Mouse (Mus musculus): ENCODE results near the gene Atp5h.
"Not testable (repeated sequence)": the region's sequence is repeated elsewhere in the genome, so short reads cannot be mapped to it uniquely, and the experiment has no call there.

Gene Atp5h

GRCm38 (mm10) chr11:115419531-115420237 lies at the start of gene Atp5h, which contains the start of gene Kctd2:
Gene Atp5h, minus strand, starts transcription at chr11:115419962.
Gene Kctd2, plus strand, starts transcription at chr11:115420128.
- DNase-seq, result peak; percentile 96

DNA sequence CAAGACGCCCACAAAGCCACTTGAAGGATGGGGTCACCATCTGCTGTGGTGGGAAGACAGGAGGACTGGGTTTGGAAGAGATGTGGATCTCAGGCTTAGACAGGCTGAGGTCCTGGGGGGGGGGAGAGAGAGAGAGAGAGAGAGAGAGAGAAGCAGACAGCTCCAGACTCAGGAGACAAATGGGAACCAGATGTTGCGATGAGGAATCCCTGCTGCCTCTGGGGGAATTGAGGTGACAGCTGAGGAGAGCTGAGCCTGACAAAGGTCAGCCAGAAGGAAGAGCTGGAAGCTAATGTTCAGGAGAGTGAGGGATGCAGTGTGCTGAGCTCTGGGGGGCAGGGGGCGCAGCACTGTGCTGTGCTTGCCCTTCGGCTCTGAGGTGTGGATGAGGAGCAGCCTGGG lies 47.5 kb upstream of the Atp5h start:
- no peak for DNase-seq

GRCm38 (mm10) chr11:115464851-115465250 lies 45.1 kb upstream of the Atp5h start:
- no peak for DNase-seq

GRCm38 (mm10) chr11:115463397-115463796 lies 43.6 kb upstream of the Atp5h start:
- DNase-seq, result no peak

DNA sequence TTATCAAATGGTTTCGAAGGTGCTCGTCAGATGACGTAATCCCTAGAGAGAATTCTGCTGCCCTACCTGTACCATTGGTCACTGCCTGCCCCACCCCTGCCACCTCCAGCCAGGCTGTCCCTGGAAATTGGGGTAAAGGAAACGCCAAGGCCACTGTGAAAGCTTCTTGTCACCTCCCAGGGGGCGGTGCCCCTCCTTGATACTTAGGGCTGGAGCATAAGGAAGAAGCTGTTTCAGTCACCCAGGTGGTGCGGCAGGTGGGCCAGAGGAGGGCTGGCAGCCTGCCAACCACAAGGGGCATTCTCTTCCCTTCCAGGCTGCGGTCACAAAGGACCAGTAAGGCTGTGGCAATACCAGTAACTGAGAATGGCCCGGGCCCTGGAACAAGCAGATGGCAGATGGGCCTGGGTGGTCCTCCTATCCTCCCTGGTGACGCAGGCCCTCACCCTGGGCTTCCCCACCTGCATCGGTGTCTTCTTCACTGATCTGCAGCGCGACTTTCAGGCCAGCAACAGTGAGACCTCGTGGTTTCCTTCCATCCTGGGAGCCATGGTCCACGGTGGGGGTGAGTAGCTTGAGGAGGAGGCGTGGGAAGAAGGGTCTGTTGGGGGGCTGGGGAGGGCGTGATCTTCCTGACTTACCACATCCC lies 42.6 kb upstream of the Atp5h start, which contains the start of gene Slc16a5:
Slc16a5 (plus strand) TSS at position 232 of the 649 bp plus-strand sequence.
- DNase-seq, result no peak

DNA sequence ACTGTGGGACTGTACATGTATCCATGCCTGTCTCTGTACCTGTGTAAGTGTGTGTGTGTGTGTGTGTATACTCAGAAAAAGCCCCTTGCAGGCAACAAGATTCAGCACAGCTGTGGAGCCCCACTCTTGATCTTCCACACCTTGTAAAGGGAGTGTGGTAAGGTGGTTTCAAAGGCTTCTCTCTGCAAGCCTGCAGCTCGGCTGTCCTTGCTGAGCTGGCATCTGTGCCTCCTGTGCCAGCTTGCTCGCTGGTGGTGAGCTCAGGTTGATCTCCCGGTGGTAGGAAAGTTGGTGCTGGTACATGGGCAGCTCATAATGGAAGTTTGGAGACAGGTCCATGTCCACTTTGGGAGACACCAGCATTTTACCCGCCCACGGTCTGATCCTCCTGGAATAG lies 42.1 kb upstream of the Atp5h start:
- no peak for DNase-seq

- no peak for DNase-seq
Observed at GRCm38 (mm10) chr11:115460976-115461375, 41.2 kb upstream of the Atp5h start.

GRCm38 (mm10) chr11:115457405-115457804 lies 37.6 kb upstream of the Atp5h start:
- DNase-seq, result no peak

DNA sequence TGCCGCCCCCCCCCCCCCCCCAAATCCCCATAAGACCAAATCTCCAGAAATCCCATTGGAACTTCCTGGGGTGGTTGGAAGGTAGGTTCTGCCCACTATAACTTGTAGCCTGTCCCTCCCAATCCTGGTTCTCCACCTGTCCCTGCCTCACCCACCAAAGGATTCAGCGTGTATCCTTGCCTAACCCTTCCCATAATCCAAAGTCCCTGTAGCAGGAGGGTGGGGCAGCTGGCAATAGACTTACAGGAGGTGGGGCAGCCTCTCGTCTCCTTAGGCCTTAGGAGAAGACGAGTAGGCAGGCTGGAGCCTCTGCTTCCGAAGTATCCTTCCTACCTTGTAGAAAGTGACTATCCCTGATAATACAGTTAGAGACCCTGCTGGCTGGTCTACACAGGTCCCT lies 36.4 kb upstream of the Atp5h start:
- no peak for DNase-seq

GRCm38 (mm10) chr11:115455619-115456018 lies 35.9 kb upstream of the Atp5h start:
- DNase-seq, result no peak

- not testable (repeated sequence) for DNase-seq
Observed at GRCm38 (mm10) chr11:115454822-115455221, 35.1 kb upstream of the Atp5h start.

DNA sequence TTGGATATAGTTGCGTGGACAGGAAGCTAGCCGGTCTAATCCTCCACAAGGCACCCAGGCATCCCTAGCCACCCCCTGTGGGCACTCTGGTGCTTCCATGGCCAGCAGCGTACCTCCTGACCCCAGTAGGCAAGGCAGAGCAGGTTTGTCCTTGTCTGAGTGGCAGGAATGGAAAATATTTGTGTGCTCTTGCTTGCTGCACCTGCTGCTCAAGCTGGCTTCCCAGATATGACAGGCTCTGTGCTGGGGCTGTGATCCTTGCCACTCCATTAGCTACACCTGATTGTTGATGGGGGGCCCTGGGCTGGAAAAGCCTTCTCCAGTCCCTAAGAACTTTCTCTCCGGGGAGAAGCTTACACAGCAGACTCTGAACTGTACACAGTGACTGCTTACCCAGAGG lies 33.5 kb upstream of the Atp5h start:
- DNase-seq, result no peak

GRCm38 (mm10) chr11:115452281-115452860 lies 32.6 kb upstream of the Atp5h start:
- no peak for DNase-seq

- no peak for DNase-seq
Observed at GRCm38 (mm10) chr11:115451781-115452241, 32.0 kb upstream of the Atp5h start.

DNA sequence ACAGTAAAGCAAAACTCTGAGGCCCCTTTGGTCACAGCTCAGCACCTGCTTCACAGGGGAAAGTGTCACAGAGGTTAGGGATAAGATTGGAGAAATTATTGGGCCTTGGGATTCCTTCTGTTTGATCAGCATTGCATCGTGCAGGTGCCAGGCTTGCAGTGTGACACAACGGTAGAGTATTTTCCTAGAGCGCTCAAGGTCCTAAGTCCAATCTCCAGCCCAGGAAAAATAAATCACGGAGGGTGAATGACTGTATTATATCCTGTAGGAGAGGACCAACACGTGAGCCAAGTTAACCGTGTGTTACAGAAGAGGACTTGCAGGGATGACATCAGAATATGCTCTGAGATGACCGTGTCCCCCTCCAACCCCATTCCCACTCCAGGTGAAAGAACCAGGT lies 30.4 kb upstream of the Atp5h start:
- DNase-seq, result no peak

- DNase-seq, result no peak
Observed at GRCm38 (mm10) chr11:115448998-115449397, 29.2 kb upstream of the Atp5h start.

DNA sequence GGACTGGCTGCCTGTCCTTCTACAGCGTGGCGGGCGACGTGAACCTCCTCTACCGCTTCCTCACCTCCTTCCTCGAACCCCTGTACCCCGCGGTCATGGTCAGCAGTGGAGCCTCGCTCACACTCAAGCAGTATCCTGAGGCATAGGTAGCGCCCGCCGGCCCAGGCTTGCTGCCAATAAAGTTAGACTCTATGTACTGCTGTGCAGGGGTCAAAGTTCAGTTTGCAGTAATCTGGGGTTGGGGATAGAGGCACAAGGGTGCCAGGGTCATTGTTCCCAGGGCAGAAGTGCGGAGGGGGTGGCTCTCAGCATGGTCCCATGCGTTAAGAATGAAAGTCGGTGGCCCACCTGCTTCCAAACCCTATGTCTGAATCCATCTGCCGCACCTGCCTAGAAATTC lies 28.3 kb upstream of the Atp5h start:
- no peak for DNase-seq

DNA sequence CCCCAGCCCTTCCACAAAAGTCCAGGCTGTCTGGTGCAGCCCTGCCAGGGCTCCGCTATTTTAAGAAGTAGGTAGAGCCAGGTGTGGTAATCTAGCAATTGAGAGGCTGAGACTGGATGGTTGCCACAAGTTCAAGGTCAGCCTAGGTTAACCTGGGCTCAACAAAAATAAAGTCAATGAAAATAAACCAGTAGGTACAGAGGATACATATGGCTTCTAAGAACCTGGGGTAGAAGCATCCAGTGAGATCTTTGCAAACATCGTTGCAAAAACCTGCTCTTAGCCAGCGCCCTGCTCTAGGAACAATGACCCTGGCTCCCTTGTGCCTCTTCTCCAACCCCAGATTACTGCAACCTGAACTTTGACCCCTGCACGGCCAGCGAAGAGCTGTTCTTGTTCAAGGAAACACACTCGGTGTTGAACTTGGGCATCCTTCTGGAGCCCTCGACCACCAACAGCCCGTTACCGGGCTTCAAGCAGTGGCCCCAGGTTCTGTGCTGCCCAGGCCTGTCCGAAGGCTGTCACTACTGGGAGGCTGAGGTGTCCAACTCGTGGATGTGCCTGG lies 27.6 kb upstream of the Atp5h start:
- DNase-seq, result no peak

DNA sequence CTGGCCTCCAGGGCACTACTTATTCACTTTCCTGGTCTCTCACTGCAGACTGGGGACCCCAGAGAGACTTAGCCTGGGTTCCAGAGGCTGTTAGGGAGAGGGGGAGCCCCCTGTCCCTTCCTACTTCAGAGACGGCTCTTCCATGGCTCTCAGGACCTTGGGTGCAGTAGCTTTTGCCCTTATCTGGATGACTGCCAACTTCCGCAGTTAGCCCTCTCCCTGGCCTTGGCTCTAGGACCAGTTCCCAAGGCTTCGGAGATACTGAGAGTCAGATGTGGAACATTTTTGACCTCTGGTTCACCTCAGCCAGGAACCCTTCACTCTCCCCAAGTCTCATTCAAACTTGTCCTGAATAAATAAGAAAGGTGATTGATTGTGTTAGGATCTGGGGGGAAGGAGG lies 27.1 kb upstream of the Atp5h start:
- DNase-seq, result no peak

GRCm38 (mm10) chr11:115441417-115441816 lies 21.7 kb upstream of the Atp5h start:
- DNase-seq, result no peak

- DNase-seq, result no peak
Observed at GRCm38 (mm10) chr11:115439906-115440595, 20.3 kb upstream of the Atp5h start, which contains the start of gene Trim80. Gene Trim80, plus strand, starts transcription at chr11:115440545.

DNA sequence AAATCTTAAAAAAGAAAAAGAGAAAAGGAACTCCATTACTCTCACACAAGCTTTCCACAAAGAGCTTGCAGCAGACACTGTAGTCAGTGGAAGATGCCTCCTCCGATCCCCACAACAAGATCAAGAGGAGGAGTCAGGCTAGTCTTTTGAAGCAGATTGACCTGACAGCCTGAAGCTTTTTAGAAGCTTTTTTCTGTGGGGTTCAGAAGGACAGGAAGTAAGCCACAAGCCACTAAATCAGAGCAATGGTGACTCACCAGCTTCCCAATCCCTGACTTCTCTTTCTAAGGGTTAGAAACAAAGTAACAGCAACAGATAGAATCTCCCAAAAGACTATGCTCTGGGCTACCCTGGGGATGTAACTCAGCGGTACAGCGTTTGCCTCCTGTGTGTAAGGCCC lies 19.6 kb upstream of the Atp5h start:
- DNase-seq, result no peak

DNA sequence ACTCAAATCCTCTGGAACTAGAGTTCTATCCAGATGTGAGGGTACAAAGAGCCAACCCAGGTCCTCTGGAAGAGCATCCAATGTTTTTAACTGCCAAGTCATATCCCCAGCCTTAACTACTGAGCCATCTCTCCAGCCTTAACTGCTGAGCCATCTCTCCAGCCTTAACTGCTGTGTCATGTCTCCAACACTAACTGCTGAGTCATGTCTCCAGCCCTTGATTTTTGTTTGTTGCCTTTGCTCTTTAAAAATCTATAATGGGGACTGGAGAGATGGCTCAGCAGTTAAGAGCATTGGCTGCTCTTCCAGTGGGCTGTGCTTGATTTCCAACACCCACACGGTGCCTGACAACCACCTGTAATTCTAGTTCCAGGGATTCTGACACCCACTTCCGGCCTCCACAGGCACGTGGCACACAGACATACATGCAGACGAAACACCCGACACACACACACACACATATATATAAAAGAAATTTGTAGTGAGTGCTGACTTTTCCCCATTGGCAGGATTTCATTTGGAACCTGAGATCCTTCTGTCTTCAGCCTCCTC lies 17.9 kb upstream of the Atp5h start:
- DNase-seq, result peak; percentile 42

Measured in right cerebral cortex, postnatal 25 days (tissue).